Mouse (Mus musculus) limb, embryonic 11.5 days (tissue): ENCODE measurements around the gene Smndc1. TPM values are rescaled to one million over a fixed set of nuclear protein-coding genes. Genes with fewer than 3 reads are reported as not detected.

Source experiments
- ATAC-seq: fragments of 200-750 bp; cut with Nextera tagmentation; 2 replicates; pipeline ENCODE4 v1.8.0; 2017; ENCODE audit warnings: low read depth; ENCODE audit not compliant: insufficient number of reproducible peaks, low FRiP score, low TSS enrichment
- DNase-seq: peaks from one replicate; pipeline ENCODE4 v3.0.0-alpha.2; 2015; ENCODE audit warnings: low spot score
- H3K27ac ChIP-seq: fragments of 300-500 bp; sonication (generic); replicated peaks from 2 replicates; pipeline ENCODE4 v1.5.1; 2014; ENCODE audit warnings: low read depth, mild to moderate bottlenecking, low read length
- H3K27me3 ChIP-seq: fragments of 300-500 bp; sonication (generic); 2 replicates; pipeline ENCODE4 v1.6.1; 2014; ENCODE audit warnings: mild to moderate bottlenecking, low read length, mixed read lengths; ENCODE audit not compliant: control insufficient read depth, insufficient read depth
- H3K36me3 ChIP-seq: fragments of 300-500 bp; sonication (generic); 2 replicates; pipeline ENCODE4 v1.6.1; 2014; ENCODE audit warnings: mild to moderate bottlenecking, low read length, moderate library complexity, mixed read lengths; ENCODE audit not compliant: control insufficient read depth, insufficient read depth
- H3K4me1 ChIP-seq: fragments of 300-500 bp; sonication (generic); 2 replicates; pipeline ENCODE4 v1.6.1; 2014; ENCODE audit warnings: low read length, mixed read lengths; ENCODE audit not compliant: control insufficient read depth, insufficient read depth
- H3K4me2 ChIP-seq: fragments of 300-500 bp; sonication (generic); 2 replicates; pipeline ENCODE4 v1.6.1; 2014; ENCODE audit warnings: low read depth, mild to moderate bottlenecking, moderate library complexity; ENCODE audit not compliant: severe bottlenecking
- H3K4me3 ChIP-seq: fragments of 300-500 bp; sonication (generic); 2 replicates; pipeline ENCODE4 v1.5.1; 2014; ENCODE audit warnings: low read depth, low read length
- H3K9ac ChIP-seq: fragments of 300-500 bp; sonication (generic); 2 replicates; pipeline ENCODE4 v1.6.1; 2014; ENCODE audit warnings: mild to moderate bottlenecking, low read length
- H3K9me3 ChIP-seq: fragments of 300-500 bp; sonication (generic); 2 replicates; pipeline ENCODE4 v1.6.1; 2016; ENCODE audit warnings: low read length; ENCODE audit not compliant: control insufficient read depth
- WGBS: fragments of 180-500 bp; shearing (Covaris S2); extraction: QIAGEN DNeasy Blood & Tissue Kit; methylation state at CpG from one replicate; pipeline ENCODE4 v1.1.7; 2014; 5-methylcytosine and 5-hydroxymethylcytosine counted together
- polyA plus RNA-seq: library from polyadenylated mRNA; unstranded; fragments of >200 nt; fragmentation: Nextera tagmentation; extraction: Ambion mirVana; gene quantifications from 2 replicates; pipeline ENCODE4 v1.2.1, GENCODE M21; 2014

Gene Smndc1
- polyA plus RNA-seq, 1 experiment from 2014 or later: 62.2 TPM

DNA sequence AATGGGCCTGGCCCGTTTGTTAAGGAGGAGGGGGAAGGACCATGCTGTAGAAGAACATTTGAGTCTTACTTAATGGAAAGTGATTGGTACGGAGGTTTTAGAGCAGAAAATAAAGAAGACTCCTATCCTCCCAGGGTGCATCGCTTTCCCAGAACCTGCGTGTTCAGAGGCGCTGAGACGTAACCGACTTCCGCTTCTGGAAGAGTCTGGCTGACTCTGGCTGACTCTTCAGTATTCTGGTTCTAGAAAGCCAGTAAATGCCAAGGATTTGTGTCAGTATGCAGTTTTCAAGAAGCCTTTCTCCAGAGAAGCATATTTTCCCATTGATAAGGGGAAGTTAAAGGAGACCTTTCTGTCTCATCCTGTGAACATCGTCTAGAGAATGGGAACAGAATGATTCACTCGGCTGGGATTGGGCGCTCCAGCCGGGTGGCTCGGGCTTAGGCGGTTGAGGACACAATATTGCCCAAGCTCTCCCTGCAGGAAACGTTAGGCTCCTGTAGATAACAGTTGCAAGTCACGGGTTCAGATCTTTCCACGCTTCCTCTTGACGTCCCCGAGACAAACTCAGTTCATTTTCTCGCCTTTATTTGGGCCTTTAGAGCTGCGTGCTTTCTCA is 58.4 kb downstream of the Smndc1 start:
- no peak for ATAC-seq
- WGBS: 93% methylated on average over 21 of the region's 21 CpGs
- Histone ChIP-seq H3K4me3 (no peak overlapping the region), H3K4me2 (no peak overlapping the region), H3K9me3 (no peaks in the 10 kb centered on the region), H3K9ac (no peak overlapping the region), H3K4me1 (no peaks in the 10 kb centered on the region), H3K27me3 (no peaks in the 10 kb centered on the region), H3K36me3 (peaks cover 5% of the 10 kb centered on the region; the same call in 1 of the 2 replicates), H3K27ac (no peak overlapping the region)
- DNase-seq: no peak

- under 1% methylated on average over 29 of the region's 29 CpGs for WGBS
- Histone ChIP-seq H3K36me3 (peaks cover 5% of the 10 kb centered on the region; the same call in 1 of the 2 replicates), H3K4me3 (peak overlapping the region; percentile 91), H3K27ac (peak overlapping the region; percentile 42; the same call in 1 of the 2 replicates), H3K9me3 (no peaks in the 10 kb centered on the region), H3K4me2 (peak overlapping the region; percentile 98), H3K9ac (peak overlapping the region; percentile 71), H3K4me1 (peaks cover 8% of the 10 kb centered on the region), H3K27me3 (no peaks in the 10 kb centered on the region)
- DNase-seq (peak; percentile 84), ATAC-seq (peak; percentile 83)
Observed at GRCm38 (mm10) chr19:53329992-53330381, 60.4 kb downstream of the Smndc1 start.

Other genes with a start within 250 kb of the Smndc1 start
- gene Mxi1, start 80.1 kb downstream of the Smndc1 start, polyA plus RNA-seq: 41.5 and 41.6 TPM in 2 replicates
- not detected in 2 replicates for gene Gm10197, start 18.8 kb downstream of the Smndc1 start, polyA plus RNA-seq
- 3.5 and 3.8 TPM in 2 replicates for gene Dusp5, start 138.5 kb upstream of the Smndc1 start, polyA plus RNA-seq
- 471 and 513 TPM in 2 replicates for gene Nutf2-ps1, start 198.5 kb upstream of the Smndc1 start, polyA plus RNA-seq
- 92.8 and 99.7 TPM in 2 replicates for gene Smc3, start 209.8 kb upstream of the Smndc1 start, polyA plus RNA-seq